Mouse (Mus musculus) C2C12 (cell line): ENCODE measurements at regions not wholly inside any gene's neighbourhood (a gene's known extent, or its start where the extent isn't known, plus 50 kb on each side); places are given as distances from the start of the nearest gene placed in this dataset.

Experiments used
- H3K27me3 ChIP-seq: one replicate; pipeline ENCODE4 v1.6.1; 2011; ENCODE audit not compliant: control insufficient read depth, insufficient read depth, insufficient read length
- H3K36me3 ChIP-seq: one replicate; pipeline ENCODE4 v1.6.1; 2011; ENCODE audit not compliant: control insufficient read depth, insufficient read depth
- H3K4me3 ChIP-seq: one replicate; pipeline ENCODE4 v1.5.1; 2011; ENCODE audit warnings: mild to moderate bottlenecking, control low read depth; ENCODE audit not compliant: poor library complexity, insufficient read depth, severe bottlenecking
- H3K79me2 ChIP-seq: one replicate; pipeline ENCODE4 v1.6.1; 2011; ENCODE audit not compliant: control insufficient read depth, insufficient read depth
- H3K79me3 ChIP-seq: one replicate; pipeline ENCODE4 v1.6.1; 2011; ENCODE audit warnings: low read depth, control low read depth
- H3ac ChIP-seq: one replicate; pipeline ENCODE3; 2011; ENCODE audit warnings: low read depth; ENCODE audit not compliant: control insufficient read depth, insufficient read length
- CEBPB ChIP-seq: IDR thresholded peaks from one replicate; pipeline ENCODE4 v1.6.1; 2011; ENCODE audit warnings: low read depth, mild to moderate bottlenecking, control low read depth, moderate library complexity
- CTCF ChIP-seq: IDR thresholded peaks from one replicate; pipeline ENCODE4 v1.5.1; 2011; ENCODE audit not compliant: control insufficient read depth, insufficient read depth, insufficient read length
- FOSL1 ChIP-seq: IDR thresholded peaks from one replicate; pipeline ENCODE4 v1.8.0; 2011; ENCODE audit warnings: mild to moderate bottlenecking, low read length; ENCODE audit not compliant: poor library complexity, insufficient read depth, severe bottlenecking
- MAX ChIP-seq: IDR thresholded peaks from one replicate; pipeline ENCODE4 v1.6.1; 2011; ENCODE audit warnings: mild to moderate bottlenecking, control low read depth
- MYOD1 ChIP-seq: IDR thresholded peaks from one replicate; pipeline ENCODE4 v1.6.1; 2011; ENCODE audit warnings: low read depth; ENCODE audit not compliant: control insufficient read depth, insufficient read length
- MYOG ChIP-seq: IDR thresholded peaks from one replicate; pipeline ENCODE4 v1.6.1; 2011; ENCODE audit not compliant: control insufficient read depth, insufficient read length; ENCODE audit errors: extremely low read depth
- USF1 ChIP-seq: IDR thresholded peaks from one replicate; pipeline ENCODE4 v1.6.1; 2011; ENCODE audit warnings: low read depth, mild to moderate bottlenecking, control low read depth, moderate library complexity

DNA sequence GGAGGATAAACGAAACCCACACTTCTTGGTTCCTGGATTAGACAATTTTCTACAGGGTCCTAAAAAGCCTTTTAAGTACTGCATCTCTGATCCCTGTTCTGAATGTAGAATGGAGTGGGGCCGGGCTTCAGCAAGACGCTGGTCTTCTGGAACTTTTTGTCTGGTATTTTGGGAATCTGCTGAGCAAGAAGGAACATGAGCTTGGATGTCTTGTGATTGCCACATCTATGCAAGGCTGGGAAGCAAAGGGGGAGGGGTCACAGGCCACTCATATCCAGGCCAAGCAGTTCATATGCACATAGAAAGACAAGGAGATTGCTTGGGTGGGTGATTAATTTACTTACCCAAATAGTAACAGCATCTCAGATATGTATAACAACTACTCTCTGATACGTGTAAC lies 121.5 kb downstream of the Evx1 start:
- H3K27me3 ChIP-seq: no peaks in the 10 kb centered on the region
- TF ChIP-seq FOSL1 (no peak), MYOD1 (no peak), USF1 (no peak), CEBPB (no peak), MAX (no peak), CTCF (no peak), MYOG (no peak)
- H3K4me3 ChIP-seq: no peak overlapping the region
- H3K36me3 ChIP-seq: no peaks in the 10 kb centered on the region
- no peaks in the 10 kb centered on the region for H3K79me2 ChIP-seq
- H3K79me3 ChIP-seq: no peaks in the 10 kb centered on the region
- no peak overlapping the region for H3ac ChIP-seq

DNA sequence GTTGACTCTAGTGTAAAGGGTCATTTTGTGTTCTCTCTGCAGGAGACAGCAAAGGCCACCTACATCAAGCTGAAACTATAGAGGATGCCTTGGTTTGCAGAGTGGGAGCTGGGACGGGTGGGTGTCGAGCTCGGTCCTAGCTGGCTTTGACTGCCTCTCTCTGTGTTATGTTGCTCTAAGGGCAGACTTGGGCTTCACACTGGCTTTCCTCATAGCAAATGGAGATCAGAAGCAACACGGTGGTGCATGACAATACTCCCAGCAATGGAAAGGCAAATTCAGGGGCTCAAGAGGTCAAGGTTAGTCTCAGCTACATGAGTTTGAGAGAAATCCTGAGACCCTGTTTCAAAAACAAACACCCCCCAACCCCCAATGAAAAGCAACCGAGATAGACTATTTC lies 122.1 kb downstream of the Evx1 start:
- Histone ChIP-seq H3K27me3 (no peaks in the 10 kb centered on the region), H3ac (no peak overlapping the region), H3K4me3 (no peak overlapping the region), H3K36me3 (no peaks in the 10 kb centered on the region), H3K79me2 (no peaks in the 10 kb centered on the region), H3K79me3 (no peaks in the 10 kb centered on the region)
- no peak for TF ChIP-seq MYOG
- no peak for TF ChIP-seq CEBPB
- no peak for TF ChIP-seq CTCF
- TF ChIP-seq MYOD1: no peak
- TF ChIP-seq FOSL1: no peak
- TF ChIP-seq USF1: no peak
- TF ChIP-seq MAX: no peak

DNA sequence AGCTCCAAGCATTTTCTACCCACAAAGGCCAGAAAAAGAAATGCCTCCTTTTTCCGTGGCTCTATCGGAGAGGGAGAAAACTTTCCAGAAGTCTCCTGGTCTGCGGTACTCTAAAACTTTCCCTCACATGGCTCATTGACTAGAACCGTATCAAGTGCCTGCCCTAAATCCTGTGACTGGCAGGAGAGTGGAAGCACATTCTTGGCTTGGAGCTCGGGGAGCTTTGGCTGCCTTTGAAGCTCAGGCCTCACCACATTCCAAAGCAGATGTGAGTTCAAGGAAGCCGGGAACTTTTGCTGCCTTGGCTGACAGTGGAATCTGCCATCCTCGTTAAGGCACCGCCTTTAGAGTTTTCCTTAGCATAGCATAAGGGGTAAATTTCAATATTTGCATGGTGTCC lies 125.1 kb downstream of the Evx1 start:
- Histone ChIP-seq H3ac (no peak overlapping the region), H3K79me2 (no peaks in the 10 kb centered on the region), H3K36me3 (no peaks in the 10 kb centered on the region), H3K79me3 (no peaks in the 10 kb centered on the region), H3K4me3 (no peak overlapping the region), H3K27me3 (no peaks in the 10 kb centered on the region)
- TF ChIP-seq MYOD1 (no peak), MYOG (no peak), FOSL1 (no peak), USF1 (no peak)

DNA sequence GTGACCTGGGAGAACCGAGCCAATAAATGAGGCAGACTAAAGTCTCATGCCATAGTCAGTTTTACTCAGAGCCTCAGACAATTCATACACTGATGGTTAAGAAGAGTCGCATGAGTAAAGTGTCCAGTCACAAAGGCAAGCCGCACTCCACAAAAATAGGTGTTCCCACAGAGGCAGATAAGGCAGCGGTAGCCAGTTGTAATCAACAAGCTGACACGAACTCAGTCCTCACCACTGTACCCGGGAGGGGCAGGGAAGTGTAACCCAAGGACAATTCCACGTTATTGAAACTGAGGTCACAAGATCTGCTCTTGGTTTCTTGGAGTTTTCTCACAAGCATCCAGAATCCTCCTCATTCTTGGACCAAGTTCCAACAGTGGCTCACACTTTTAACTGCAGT lies 125.9 kb downstream of the Evx1 start:
- Histone ChIP-seq H3K4me3 (no peak overlapping the region), H3ac (no peak overlapping the region), H3K27me3 (no peaks in the 10 kb centered on the region), H3K79me2 (no peaks in the 10 kb centered on the region), H3K79me3 (no peaks in the 10 kb centered on the region), H3K36me3 (no peaks in the 10 kb centered on the region)
- TF ChIP-seq FOSL1: no peak
- TF ChIP-seq CTCF: no peak
- TF ChIP-seq MYOD1: no peak

DNA sequence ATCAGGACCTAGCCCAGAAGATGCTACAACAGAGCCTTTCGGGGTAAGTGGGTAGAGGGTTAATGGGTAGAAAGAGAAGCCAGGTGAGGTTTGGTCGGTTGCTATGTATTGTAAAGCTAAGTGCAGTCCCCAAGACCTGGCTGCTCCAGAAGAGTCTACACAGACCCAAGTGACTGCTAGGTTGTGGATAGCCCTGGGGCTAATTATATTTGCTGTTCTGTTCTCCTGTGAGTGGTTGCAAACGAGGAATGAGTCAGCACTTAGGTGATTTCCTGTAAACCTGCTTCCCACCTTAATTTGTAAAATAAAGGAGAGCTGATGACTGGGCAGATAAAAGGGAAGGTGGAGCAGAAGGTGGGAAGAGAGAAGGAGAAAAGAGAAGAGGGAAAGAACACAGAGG lies 126.9 kb downstream of the Evx1 start:
- Histone ChIP-seq H3K4me3 (no peak overlapping the region), H3K79me3 (no peaks in the 10 kb centered on the region), H3K27me3 (no peaks in the 10 kb centered on the region), H3ac (no peak overlapping the region), H3K36me3 (no peaks in the 10 kb centered on the region), H3K79me2 (no peaks in the 10 kb centered on the region)
- TF ChIP-seq CTCF (no peak), MAX (no peak), CEBPB (no peak), FOSL1 (no peak), USF1 (no peak)

DNA sequence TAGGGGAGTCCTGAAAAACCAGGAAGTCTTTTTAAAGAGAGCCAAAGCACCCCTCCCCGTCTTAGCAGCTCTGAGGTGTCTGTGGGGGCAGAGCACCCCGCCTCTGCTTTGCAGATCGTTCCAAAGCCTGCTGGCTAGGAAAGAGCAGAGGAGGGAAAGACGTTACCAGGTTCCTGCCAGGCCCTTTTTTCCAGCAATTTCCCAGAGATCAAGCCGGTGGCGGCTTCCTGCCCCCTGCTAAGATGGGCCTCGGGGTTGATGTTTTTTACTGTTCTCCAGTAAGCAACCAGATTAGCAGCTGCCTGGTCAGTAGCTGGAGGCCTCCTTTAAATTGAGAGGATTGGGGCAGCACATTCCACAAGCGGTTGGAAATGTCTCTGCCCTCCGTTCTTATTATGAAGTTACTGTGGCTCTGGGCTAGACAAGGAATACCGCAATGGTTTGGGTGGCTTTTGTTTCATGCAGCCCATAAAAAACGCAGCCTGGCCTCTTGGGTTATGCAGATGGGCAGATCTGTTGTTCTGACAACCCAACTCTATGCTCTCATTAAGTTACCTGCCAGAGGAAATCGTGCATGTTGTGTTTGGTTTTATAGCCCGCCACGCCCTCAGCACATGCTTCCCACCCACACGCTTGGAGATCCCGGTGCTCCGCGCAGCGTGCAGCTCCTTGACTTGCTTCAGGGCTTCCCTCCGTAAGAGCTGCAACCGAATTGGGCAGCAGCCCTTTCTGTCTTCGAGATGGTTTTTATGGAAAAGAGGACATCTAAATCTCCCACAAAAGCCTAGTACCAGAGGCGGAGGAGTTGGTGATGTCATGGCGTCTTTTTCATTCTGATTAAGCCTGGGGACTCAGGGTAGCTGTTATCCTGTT lies 130.1 kb downstream of the Evx1 start:
- H3K79me2 ChIP-seq: no peaks in the 10 kb centered on the region
- no peaks in the 10 kb centered on the region for H3K79me3 ChIP-seq
- TF ChIP-seq USF1 (no peak), MAX (no peak), CEBPB (no peak), MYOD1 (no peak), CTCF (no peak), MYOG (no peak), FOSL1 (no peak)
- H3K27me3 ChIP-seq: no peaks in the 10 kb centered on the region
- H3K4me3 ChIP-seq: no peak overlapping the region
- H3K36me3 ChIP-seq: no peaks in the 10 kb centered on the region
- no peak overlapping the region for H3ac ChIP-seq
